Mouse (Mus musculus) stomach, postnatal 0 days (tissue): ENCODE results near the gene Serpinh1. TPM values are rescaled to one million over a fixed set of nuclear protein-coding genes. Genes with fewer than 3 reads are reported as not detected.
"Not testable (repeated sequence)": the region's sequence is repeated elsewhere in the genome, so short reads cannot be mapped to it uniquely, and the experiment has no call there.

ENCODE experiments used
- ATAC-seq: fragments of 200-750 bp; cut with Nextera tagmentation; 2 replicates; pipeline ENCODE4 v1.8.0; 2017; ENCODE audit not compliant: low FRiP score, low TSS enrichment
- DNase-seq: peaks from one replicate; pipeline ENCODE4 v3.0.0-alpha.2; 2016; ENCODE audit warnings: low spot score
- H3K27ac ChIP-seq: fragments of 300-500 bp; sonication (generic); replicated peaks from 2 replicates; pipeline ENCODE4 v1.5.1; 2014; ENCODE audit warnings: mild to moderate bottlenecking, control low read depth
- H3K27me3 ChIP-seq: fragments of 300-500 bp; sonication (generic); 2 replicates; pipeline ENCODE4 v1.6.1; 2014; ENCODE audit warnings: low read length; ENCODE audit not compliant: control insufficient read depth, insufficient read depth
- H3K36me3 ChIP-seq: fragments of 300-500 bp; sonication (generic); 2 replicates; pipeline ENCODE4 v1.6.1; 2014; ENCODE audit warnings: low read length, mixed read lengths; ENCODE audit not compliant: control insufficient read depth, insufficient read depth
- H3K4me1 ChIP-seq: fragments of 300-500 bp; sonication (generic); replicated peaks from 2 replicates; pipeline ENCODE4 v1.6.1; 2014; ENCODE audit warnings: antibody characterized with exemption; ENCODE audit not compliant: control insufficient read depth, insufficient read depth
- H3K4me2 ChIP-seq: fragments of 300-500 bp; sonication (generic); replicated peaks from 2 replicates; pipeline ENCODE4 v1.6.1; 2014; ENCODE audit warnings: low read depth, mild to moderate bottlenecking, control low read depth, moderate library complexity
- H3K4me3 ChIP-seq: fragments of 300-500 bp; sonication (generic); 2 replicates; pipeline ENCODE4 v1.5.1; 2014; ENCODE audit warnings: low read depth, low read length, control low read depth
- H3K9ac ChIP-seq: fragments of 300-500 bp; sonication (generic); 2 replicates; pipeline ENCODE4 v1.6.1; 2014; ENCODE audit warnings: mild to moderate bottlenecking, low read length, control low read depth, mixed read lengths
- H3K9me3 ChIP-seq: fragments of 300-500 bp; sonication (generic); 2 replicates; pipeline ENCODE4 v1.6.1; 2016; ENCODE audit warnings: low read length; ENCODE audit not compliant: control insufficient read depth
- CTCF ChIP-seq: IDR thresholded peaks from 2 replicates; pipeline ENCODE4 v1.5.1; 2016; ENCODE audit warnings: antibody characterized with exemption, low read depth, mild to moderate bottlenecking, moderate library complexity
- EP300 ChIP-seq: optimal IDR thresholded peaks from 2 replicates; pipeline ENCODE3; 2016; ENCODE audit warnings: antibody characterized with exemption
- WGBS: fragments of 180-500 bp; shearing (Covaris S2); extraction: QIAGEN DNeasy Blood & Tissue Kit; methylation state at CpG from one replicate; pipeline ENCODE4 v1.1.7; 2014; 5-methylcytosine and 5-hydroxymethylcytosine counted together
- polyA plus RNA-seq: library from polyadenylated mRNA; unstranded; fragments of >200 nt; fragmentation: Nextera tagmentation; extraction: Ambion mirVana; gene quantifications from 2 replicates; pipeline ENCODE4 v1.2.1, GENCODE M21; 2015

Gene Serpinh1
- polyA plus RNA-seq, 1 experiment from 2014 or later, result 433 TPM

DNA sequence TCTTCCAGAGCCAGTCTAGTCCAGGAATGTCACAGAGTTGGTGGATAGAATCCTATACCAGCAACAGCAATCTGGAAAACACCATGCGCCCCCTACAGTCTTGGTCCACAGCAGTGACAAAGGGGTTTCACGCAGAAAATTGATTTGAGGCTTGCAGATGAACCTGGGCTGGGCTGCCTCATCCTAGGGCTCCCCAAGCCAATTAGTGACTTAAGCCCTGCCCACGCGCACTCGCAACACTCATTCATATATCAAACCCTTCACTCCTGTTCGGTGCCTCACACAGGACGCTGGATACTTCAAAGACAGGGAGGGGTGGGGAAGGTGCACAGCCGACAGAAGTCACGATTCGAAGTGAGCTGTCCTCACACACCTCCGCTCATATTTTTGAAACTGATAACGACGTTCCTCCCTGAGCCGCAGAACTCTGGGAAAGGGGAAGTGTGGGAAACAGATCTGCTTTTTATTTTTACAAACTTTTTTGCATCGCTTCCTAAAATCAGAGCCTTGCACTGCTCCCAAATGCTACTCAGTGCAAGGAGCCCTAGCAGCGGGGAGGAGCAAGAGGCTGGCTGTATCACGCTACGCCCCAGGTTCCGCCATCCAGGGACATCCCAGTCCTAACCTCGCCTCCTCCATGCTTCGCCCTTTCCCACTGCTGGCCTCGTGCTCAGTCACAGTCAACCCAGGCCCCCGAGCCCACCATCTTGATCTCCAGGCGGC is 27.6 kb upstream of the Serpinh1 start:
- Histone ChIP-seq H3K4me3 (peak overlapping the region; percentile 63), H3K36me3 (no peaks in the 10 kb centered on the region), H3K4me1 (peaks cover 5% of the 10 kb centered on the region), H3K9ac (peak overlapping the region; percentile 66), H3K4me2 (peak overlapping the region; percentile 94), H3K9me3 (no peaks in the 10 kb centered on the region), H3K27ac (peak overlapping the region; percentile 92), H3K27me3 (no peaks in the 10 kb centered on the region)
- DNase-seq, result peak; percentile 30
- WGBS, result 0% methylated on average over 24 of the region's 24 CpGs
- TF ChIP-seq EP300 (no peak), CTCF (peak; percentile 64)
- ATAC-seq, result peak; percentile 57

DNA sequence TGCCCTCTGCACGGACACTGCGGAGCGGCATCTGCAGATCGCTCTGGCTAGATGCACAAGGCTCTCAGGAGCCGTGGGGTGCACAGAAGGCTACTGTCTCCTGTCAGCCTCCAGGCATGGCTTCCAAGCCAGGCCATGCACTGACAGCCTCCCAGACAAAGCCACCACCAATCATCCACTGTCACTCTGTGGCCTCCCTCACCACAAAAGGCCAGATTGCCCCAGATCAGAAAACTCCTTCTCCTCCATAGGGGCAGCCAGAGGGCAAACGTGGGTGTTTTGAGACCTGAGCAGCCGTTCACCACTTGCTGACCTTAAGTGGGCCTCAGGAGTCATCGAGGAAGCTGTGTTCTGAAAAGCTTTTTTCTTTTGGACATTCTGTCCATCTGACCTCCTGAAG is 25.8 kb upstream of the Serpinh1 start:
- H3K9me3 ChIP-seq, result no peaks in the 10 kb centered on the region
- no peak overlapping the region for H3K27ac ChIP-seq
- ATAC-seq (no peak), DNase-seq (no peak)
- H3K4me2 ChIP-seq, result no peak overlapping the region
- no peak for TF ChIP-seq CTCF
- no peak for TF ChIP-seq EP300
- 71% methylated on average over 8 of the region's 8 CpGs for WGBS
- no peak overlapping the region for H3K4me3 ChIP-seq
- peaks cover 5% of the 10 kb centered on the region for H3K4me1 ChIP-seq
- no peaks in the 10 kb centered on the region for H3K27me3 ChIP-seq
- H3K36me3 ChIP-seq, result no peaks in the 10 kb centered on the region
- no peak overlapping the region for H3K9ac ChIP-seq

DNA sequence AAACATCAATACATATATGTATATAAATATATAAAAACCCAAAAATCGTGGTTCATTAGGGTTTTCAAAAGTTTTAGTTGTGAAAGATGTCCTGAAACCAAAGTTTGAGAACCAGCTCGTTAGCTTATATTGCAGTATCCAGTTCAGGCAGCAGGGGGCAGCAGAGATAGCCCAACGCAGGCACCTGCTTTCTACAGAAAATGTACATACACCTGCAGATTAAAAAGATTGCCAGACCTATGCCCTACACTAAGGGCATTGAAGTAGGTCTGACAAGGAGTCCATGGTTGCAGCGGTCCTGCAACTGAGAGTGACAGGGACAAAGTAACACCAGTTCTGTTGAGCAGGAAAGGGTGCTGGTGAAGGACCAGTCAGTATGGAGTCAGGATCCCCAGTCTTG is 22.4 kb upstream of the Serpinh1 start:
- 5% methylated on average over 4 of the region's 4 CpGs for WGBS
- Histone ChIP-seq H3K27me3 (no peaks in the 10 kb centered on the region), H3K27ac (no peak overlapping the region), H3K9me3 (no peaks in the 10 kb centered on the region), H3K4me1 (no peaks in the 10 kb centered on the region; the same call in 1 of the 2 replicates), H3K36me3 (no peaks in the 10 kb centered on the region), H3K4me2 (no peak overlapping the region), H3K4me3 (no peak overlapping the region), H3K9ac (no peak overlapping the region)
- ATAC-seq (peak; percentile 31; the same call in 1 of the 2 replicates), DNase-seq (peak; percentile 86)
- peak; percentile 94 for TF ChIP-seq CTCF
- TF ChIP-seq EP300, result no peak

DNA sequence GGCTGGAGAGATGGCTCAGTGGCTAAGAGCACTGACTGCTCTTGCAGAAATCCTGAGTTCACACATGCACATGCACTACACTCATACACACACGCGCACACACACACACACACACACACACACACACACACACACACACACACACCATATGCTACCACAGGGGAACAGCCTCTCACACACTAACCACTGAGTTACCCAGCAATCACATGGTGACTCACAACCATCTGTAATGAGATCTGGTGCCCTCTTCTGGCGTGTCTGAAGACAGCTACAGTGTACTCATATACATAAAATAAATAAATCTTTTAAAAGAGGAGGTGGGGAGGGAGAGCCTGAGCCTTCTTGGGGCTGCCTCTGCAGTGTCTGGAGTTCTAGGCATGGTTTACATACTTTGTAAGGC is 21.3 kb upstream of the Serpinh1 start:
- H3K36me3 ChIP-seq, H3K27ac ChIP-seq, H3K4me2 ChIP-seq, H3K9ac ChIP-seq, DNase-seq, H3K4me1 ChIP-seq, H3K9me3 ChIP-seq, H3K4me3 ChIP-seq, H3K27me3 ChIP-seq: not testable (repeated sequence)
- WGBS, result 64% methylated on average over 3 of the region's 3 CpGs
- peak; percentile 70 for ATAC-seq
- peak; percentile 67 for TF ChIP-seq CTCF

DNA sequence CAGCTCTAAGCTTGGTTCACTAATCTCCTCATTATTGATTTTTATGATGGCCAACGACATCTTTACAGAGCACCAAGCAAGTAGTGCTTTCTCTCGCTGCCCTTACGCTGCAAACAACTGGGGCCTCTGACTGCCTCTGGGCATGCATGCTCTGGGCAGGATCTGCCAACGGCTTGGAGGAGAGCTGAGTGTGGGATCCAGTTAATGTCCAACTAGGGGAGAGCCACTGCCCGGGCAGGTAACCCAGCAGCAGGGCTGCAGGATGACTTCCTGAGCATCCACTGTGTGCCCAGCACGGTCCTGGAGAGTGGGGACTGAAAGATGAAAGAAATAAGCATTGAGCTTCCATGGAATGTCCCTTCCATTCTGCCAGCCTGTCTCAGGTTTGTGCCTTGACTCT is 13.7 kb upstream of the Serpinh1 start:
- TF ChIP-seq EP300 (no peak), CTCF (no peak)
- Histone ChIP-seq H3K9ac (no peak overlapping the region), H3K27ac (no peak overlapping the region), H3K36me3 (no peaks in the 10 kb centered on the region), H3K4me2 (no peak overlapping the region), H3K27me3 (no peaks in the 10 kb centered on the region), H3K4me1 (no peaks in the 10 kb centered on the region), H3K9me3 (no peaks in the 10 kb centered on the region), H3K4me3 (no peak overlapping the region)
- 72% methylated on average over 6 of the region's 6 CpGs for WGBS
- ATAC-seq (no peak), DNase-seq (no peak)

DNA sequence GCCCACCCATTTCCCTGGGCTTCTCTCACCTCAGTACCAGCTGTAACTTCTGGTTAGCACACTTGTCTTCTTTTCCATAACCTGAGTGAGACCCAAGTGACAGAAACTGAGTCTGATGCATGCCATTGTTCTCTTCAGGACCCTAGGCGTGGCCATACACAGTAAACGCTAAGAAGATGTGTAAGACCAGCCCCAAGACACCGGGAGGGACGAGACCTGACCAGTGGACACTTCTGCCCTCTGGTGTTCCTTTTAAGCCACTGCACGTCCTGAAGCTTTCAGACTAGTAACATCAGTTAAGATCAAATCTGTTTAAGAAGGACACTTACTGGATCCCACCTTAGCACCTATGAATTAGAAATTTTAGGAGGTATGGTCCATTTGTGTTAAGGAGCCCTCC is 12.0 kb upstream of the Serpinh1 start:
- Histone ChIP-seq H3K27me3 (no peaks in the 10 kb centered on the region), H3K9ac (no peak overlapping the region), H3K9me3 (no peaks in the 10 kb centered on the region), H3K4me3 (no peak overlapping the region), H3K4me2 (no peak overlapping the region), H3K27ac (no peak overlapping the region), H3K36me3 (no peaks in the 10 kb centered on the region), H3K4me1 (no peaks in the 10 kb centered on the region; the same call in 1 of the 2 replicates)
- ATAC-seq (no peak), DNase-seq (peak; percentile 63)
- WGBS, result 2% methylated on average over 5 of the region's 5 CpGs
- TF ChIP-seq CTCF (peak; percentile 98), EP300 (no peak)
